Mouse (Mus musculus) intestine, embryonic 14.5 days (tissue): Measurements from ENCODE around the gene Sult1e1. TPM values are rescaled to one million over a fixed set of nuclear protein-coding genes. Genes with fewer than 3 reads are reported as not detected.

Experiments
- ATAC-seq: fragments of 200-750 bp; cut with Nextera tagmentation; replicated peaks from 2 replicates; pipeline ENCODE4 v1.8.0; 2017; ENCODE audit warnings: low read depth, moderate number of reproducible peaks, moderate TSS enrichment, moderate library complexity; ENCODE audit not compliant: low FRiP score, low TSS enrichment
- DNase-seq: peaks from one replicate; pipeline ENCODE4 v3.0.0-alpha.2; 2018; ENCODE audit warnings: low spot score
- H3K27ac ChIP-seq: fragments of 300-500 bp; sonication (generic); 2 replicates; pipeline ENCODE4 v1.5.1; 2014; ENCODE audit warnings: low read depth, mild to moderate bottlenecking, control low read depth
- H3K27me3 ChIP-seq: fragments of 300-500 bp; sonication (generic); replicated peaks from 2 replicates; pipeline ENCODE4 v1.6.1; 2014; ENCODE audit warnings: low read length, control low read depth; ENCODE audit not compliant: control insufficient read depth, insufficient read depth
- H3K36me3 ChIP-seq: fragments of 300-500 bp; sonication (generic); 2 replicates; pipeline ENCODE4 v1.6.1; 2014; ENCODE audit warnings: low read length, control low read depth; ENCODE audit not compliant: control insufficient read depth, insufficient read depth
- H3K4me1 ChIP-seq: fragments of 300-500 bp; sonication (generic); replicated peaks from 2 replicates; pipeline ENCODE4 v1.6.1; 2014; ENCODE audit warnings: low read length, control low read depth, mixed read lengths; ENCODE audit not compliant: control insufficient read depth, insufficient read depth
- H3K4me2 ChIP-seq: fragments of 300-500 bp; sonication (generic); 2 replicates; pipeline ENCODE4 v1.6.1; 2014; ENCODE audit warnings: low read length
- H3K4me3 ChIP-seq: fragments of 300-500 bp; sonication (generic); 2 replicates; pipeline ENCODE4 v1.5.1; 2014; ENCODE audit warnings: low read depth, low read length, control low read depth, mixed read lengths
- H3K9ac ChIP-seq: fragments of 300-500 bp; sonication (generic); 2 replicates; pipeline ENCODE4 v1.6.1; 2014; ENCODE audit warnings: mild to moderate bottlenecking, low read length
- H3K9me3 ChIP-seq: fragments of 300-500 bp; sonication (generic); 2 replicates; pipeline ENCODE4 v1.6.1; 2016; ENCODE audit warnings: low read length, control low read depth; ENCODE audit not compliant: control insufficient read depth
- WGBS: fragments of 180-500 bp; shearing (Covaris S2); extraction: QIAGEN DNeasy Blood & Tissue Kit; methylation state at CpG from one replicate; pipeline ENCODE4 v1.1.7; 2014; 5-methylcytosine and 5-hydroxymethylcytosine counted together
- polyA plus RNA-seq: library from polyadenylated mRNA; unstranded; fragments of >200 nt; fragmentation: Nextera tagmentation; extraction: Ambion mirVana; gene quantifications from 2 replicates; pipeline ENCODE4 v1.2.1, GENCODE M21; 2014

Sult1e1 gene
- polyA plus RNA-seq, result not detected in 2 replicates

GRCm38 (mm10) chr5:87591494-87591893 lies at the start of gene Sult1e1:
Gene Sult1e1, minus strand, starts transcription at chr5:87591594.
- H3K27ac ChIP-seq, result no peak within 1 kb of the TSS
- no peak within 1 kb of the TSS for H3K4me3 ChIP-seq
- no peak within 1 kb of the TSS for H3K9ac ChIP-seq
- no peaks in the 10 kb centered on the region for H3K27me3 ChIP-seq
- no peaks in the 10 kb centered on the region for H3K9me3 ChIP-seq
- no peaks in the 10 kb centered on the region for H3K4me1 ChIP-seq
- ATAC-seq, result no peak
- H3K36me3 ChIP-seq, result no peaks in the 10 kb centered on the region
- WGBS, result 80% methylated on average over 5 of the region's 5 CpGs
- no peak within 1 kb of the TSS for H3K4me2 ChIP-seq
- DNase-seq, result no peak

- no peaks in the 10 kb centered on the region for H3K27me3 ChIP-seq
- H3K27ac ChIP-seq, result no peak overlapping the region
- no peak for ATAC-seq
- no peaks in the 10 kb centered on the region for H3K4me1 ChIP-seq
- H3K9ac ChIP-seq, result no peak overlapping the region
- no peak overlapping the region for H3K4me2 ChIP-seq
- no peaks in the 10 kb centered on the region for H3K36me3 ChIP-seq
- H3K4me3 ChIP-seq, result no peak overlapping the region
- no peaks in the 10 kb centered on the region for H3K9me3 ChIP-seq
- DNase-seq, result no peak
Measured at GRCm38 (mm10) chr5:87622681-87623080, 31.3 kb upstream of the Sult1e1 start.

GRCm38 (mm10) chr5:87615128-87615390 lies 23.7 kb upstream of the Sult1e1 start:
- Histone ChIP-seq H3K4me2 (no peak overlapping the region), H3K4me1 (no peaks in the 10 kb centered on the region), H3K27me3 (no peaks in the 10 kb centered on the region), H3K27ac (no peak overlapping the region), H3K9me3 (no peaks in the 10 kb centered on the region), H3K36me3 (no peaks in the 10 kb centered on the region), H3K9ac (no peak overlapping the region), H3K4me3 (no peak overlapping the region)
- WGBS, result 93% methylated on average over 2 of the region's 2 CpGs
- DNase-seq (no peak), ATAC-seq (no peak)

- no peak overlapping the region for H3K4me2 ChIP-seq
- H3K4me3 ChIP-seq, result no peak overlapping the region
- H3K9ac ChIP-seq, result no peak overlapping the region
- no peaks in the 10 kb centered on the region for H3K36me3 ChIP-seq
- no peak for ATAC-seq
- no peaks in the 10 kb centered on the region for H3K27me3 ChIP-seq
- DNase-seq, result no peak
- H3K4me1 ChIP-seq, result no peaks in the 10 kb centered on the region
- H3K9me3 ChIP-seq, result no peaks in the 10 kb centered on the region
- no peak overlapping the region for H3K27ac ChIP-seq
Measured at GRCm38 (mm10) chr5:87614364-87615127, 23.2 kb upstream of the Sult1e1 start.

- no peak overlapping the region for H3K4me3 ChIP-seq
- H3K9ac ChIP-seq, result no peak overlapping the region
- no peaks in the 10 kb centered on the region for H3K4me1 ChIP-seq
- DNase-seq (no peak), ATAC-seq (no peak)
- H3K4me2 ChIP-seq, result no peak overlapping the region
- no peaks in the 10 kb centered on the region for H3K27me3 ChIP-seq
- 81% methylated on average over 3 of the region's 3 CpGs for WGBS
- H3K27ac ChIP-seq, result no peak overlapping the region
- no peaks in the 10 kb centered on the region for H3K9me3 ChIP-seq
- no peaks in the 10 kb centered on the region for H3K36me3 ChIP-seq
Measured at GRCm38 (mm10) chr5:87601018-87601417, 9.6 kb upstream of the Sult1e1 start.

GRCm38 (mm10) chr5:87597891-87598290 lies 6.5 kb upstream of the Sult1e1 start:
- no peak overlapping the region for H3K27ac ChIP-seq
- H3K4me2 ChIP-seq, result no peak overlapping the region
- H3K36me3 ChIP-seq, result no peaks in the 10 kb centered on the region
- no peak for ATAC-seq
- DNase-seq, result no peak
- no peak overlapping the region for H3K9ac ChIP-seq
- H3K4me1 ChIP-seq, result no peaks in the 10 kb centered on the region
- H3K9me3 ChIP-seq, result no peaks in the 10 kb centered on the region
- WGBS, result 66% methylated on average over 2 of the region's 2 CpGs
- no peaks in the 10 kb centered on the region for H3K27me3 ChIP-seq
- no peak overlapping the region for H3K4me3 ChIP-seq

GRCm38 (mm10) chr5:87589916-87590315 lies 1.5 kb downstream of the Sult1e1 start:
- Histone ChIP-seq H3K4me1 (no peaks in the 10 kb centered on the region), H3K27ac (no peak overlapping the region), H3K36me3 (no peaks in the 10 kb centered on the region), H3K9ac (no peak overlapping the region), H3K27me3 (no peaks in the 10 kb centered on the region), H3K4me2 (no peak overlapping the region), H3K9me3 (no peaks in the 10 kb centered on the region), H3K4me3 (no peak overlapping the region)
- ATAC-seq (no peak), DNase-seq (no peak)
- 85% methylated on average over 2 of the region's 2 CpGs for WGBS

GRCm38 (mm10) chr5:87580389-87580788 lies 11.0 kb downstream of the Sult1e1 start:
- Histone ChIP-seq H3K9ac (no peak overlapping the region), H3K4me2 (no peak overlapping the region), H3K27me3 (no peaks in the 10 kb centered on the region), H3K4me1 (no peaks in the 10 kb centered on the region), H3K4me3 (no peak overlapping the region), H3K27ac (no peak overlapping the region), H3K9me3 (no peaks in the 10 kb centered on the region), H3K36me3 (no peaks in the 10 kb centered on the region)
- ATAC-seq (no peak), DNase-seq (no peak)
- 76% methylated on average over 1 of the region's 1 CpGs for WGBS

GRCm38 (mm10) chr5:87574174-87574573 lies 17.2 kb downstream of the Sult1e1 start:
- 70% methylated on average over 1 of the region's 1 CpGs for WGBS
- no peak overlapping the region for H3K9ac ChIP-seq
- ATAC-seq, result no peak

More at GRCm38 (mm10) chr5:87574174-87574573, 17.2 kb downstream of the Sult1e1 start:
- Histone ChIP-seq H3K4me3 (no peak overlapping the region), H3K4me1 (no peaks in the 10 kb centered on the region; the same call in 1 of the 2 replicates), H3K27ac (no peak overlapping the region), H3K4me2 (no peak overlapping the region), H3K27me3 (no peaks in the 10 kb centered on the region), H3K36me3 (no peaks in the 10 kb centered on the region), H3K9me3 (no peaks in the 10 kb centered on the region)
- no peak for DNase-seq
